Mouse (Mus musculus): ENCODE results near the gene Hmga2.

DNA sequence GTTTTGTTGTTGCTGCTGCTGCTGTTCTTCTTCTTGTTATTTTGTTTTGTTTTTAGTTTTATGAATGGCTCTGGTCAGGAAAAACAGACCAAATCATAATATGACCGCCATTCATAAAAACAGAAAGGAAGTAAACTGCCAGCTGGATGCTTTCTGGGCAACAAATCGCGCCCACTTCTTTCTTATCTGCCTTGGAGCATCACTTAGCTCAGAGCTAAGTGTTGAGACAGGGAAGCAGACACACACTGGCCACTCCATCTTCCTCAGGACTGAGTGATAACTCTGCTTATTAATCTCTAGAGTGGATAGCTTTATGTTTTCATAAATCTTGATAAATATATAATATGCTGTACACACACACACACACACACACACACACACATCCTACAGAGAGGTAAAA, 98.5 kb downstream of the Hmga2 start:
- TF ChIP-seq CTCF (IDR thresholded peaks at IDR 0.05; ENCODE audit: control insufficient read depth, insufficient read depth, low read length) (no peak), POLR2A (IDR thresholded peaks at IDR 0.05; ENCODE audit: borderline replicate concordance, control insufficient read depth, low read depth, low read length) (no peak)

Data from bone marrow, adult 2 months (tissue).